Comparison of ENCODE assay signal across 11 mouse cellular contexts in genomic region chrX:142062585-142062984, GRCm38 (mm10).
A peak's percentile ranks its signal among the peaks of the same experiment; 100 is the strongest.
DNase-seq lines count a peak whose midpoint lies in the region.
"Had no signal": no experiment of that assay in that cellular context is flagged by ENCODE, and none has a peak within 500 bp of the region (broad histone marks: within the 10 kb centered on the region; RNA-seq: fewer than 3 reads in every experiment).

No protein-coding gene starts in this region.

- DNase-seq in cerebellum, adult 9-11 months = peak; percentile 9
- no peak for DNase-seq in cerebellum, adult 11 months
- DNase-seq in heart, postnatal 14 days = peak; percentile 2 to 5
- no peak for DNase-seq in heart, postnatal 4 days
- peak; percentile 2 to 52 for DNase-seq in cerebellum, postnatal 14 days
- DNase-seq in urinary bladder, adult 18-20 months (ENCODE audit: low spot score in 2 of 2) = no peak
- no peak for DNase-seq in spleen, postnatal 36 days (ENCODE audit: low spot score in 2 of 2)
- DNase-seq: kidney, adult 11 months; lung, adult 2 months; midbrain, embryonic 14.5 days; thymus, postnatal 36 days had no signal

- intact Hi-C loops in heart, postnatal 14 days (cut with DNase I) = no loop called here

Comparison
In these comparisons a context has a peak if more than half of its experiments do, and no peak if none do; other contexts are left out.
1. DNase-seq: peak in cerebellum, adult 9-11 months (single experiment), heart, postnatal 14 days (2 of 2) and cerebellum, postnatal 14 days (2 of 2); none in cerebellum, adult 11 months (single experiment), heart, postnatal 4 days (single experiment), urinary bladder, adult 18-20 months (0 of 2) and spleen, postnatal 36 days (0 of 2).